In genomic region chr2:113980664-113981063, GRCm38 (mm10) we compare ENCODE assay signal across 10 mouse cellular contexts. TPM values are rescaled to one million over a fixed set of nuclear protein-coding genes. Genes with fewer than 3 reads are reported as not detected.
DNase-seq lines count a peak whose midpoint lies in the region; ATAC-seq and TF ChIP-seq lines count a peak whose summit lies in the region.
"Had no signal": no experiment of that assay in that cellular context is flagged by ENCODE, and none has a peak within 500 bp of the region (broad histone marks: within the 10 kb centered on the region; RNA-seq: fewer than 3 reads in every experiment).

No protein-coding gene starts in this region.

- H3K4me3 ChIP-seq in limb, embryonic 13.5 days = no peak overlapping the region
- H3K4me3 ChIP-seq in limb, embryonic 10.5 days = no peak overlapping the region
- H3K4me3 ChIP-seq in forebrain, embryonic 14.5 days (ENCODE audit: low read depth, low read length) = no peak overlapping the region
- H3K4me3 ChIP-seq in heart, embryonic 13.5 days = no peak overlapping the region
- H3K4me3 ChIP-seq in midbrain, postnatal 0 days (ENCODE audit: low read depth, low read length) = no peak overlapping the region

- no peak overlapping the region for H3K9ac ChIP-seq in limb, embryonic 13.5 days
- no peak overlapping the region for H3K9ac ChIP-seq in forebrain, embryonic 14.5 days (ENCODE audit: low read length)
- peak overlapping the region; percentile 9; the same call in 1 of the 2 replicates for H3K9ac ChIP-seq in heart, embryonic 13.5 days
- H3K9ac ChIP-seq in midbrain, postnatal 0 days (replicated peaks; ENCODE audit: low read length, poor library complexity, severe bottlenecking) = no peak overlapping the region

- no peak overlapping the region for H3K27ac ChIP-seq in limb, embryonic 13.5 days
- no peak overlapping the region for H3K27ac ChIP-seq in limb, embryonic 10.5 days
- H3K27ac ChIP-seq in forebrain, embryonic 14.5 days (ENCODE audit: low read depth, low read length) = no peak overlapping the region
- H3K27ac ChIP-seq in heart, embryonic 13.5 days (replicated peaks) = peak overlapping the region; percentile 93
- H3K27ac ChIP-seq in midbrain, postnatal 0 days (ENCODE audit: low read depth, low read length) = no peak overlapping the region

- H3K4me1 ChIP-seq in limb, embryonic 13.5 days = no peaks in the 10 kb centered on the region
- no peaks in the 10 kb centered on the region for H3K4me1 ChIP-seq in limb, embryonic 10.5 days
- H3K4me1 ChIP-seq in forebrain, embryonic 14.5 days (ENCODE audit: control insufficient read depth, insufficient read depth, low read length) = no peaks in the 10 kb centered on the region
- peaks cover 40% of the 10 kb centered on the region for H3K4me1 ChIP-seq in heart, embryonic 13.5 days
- H3K4me1 ChIP-seq in midbrain, postnatal 0 days (ENCODE audit: insufficient read depth, low read length) = no peaks in the 10 kb centered on the region

- no peaks in the 10 kb centered on the region for H3K27me3 ChIP-seq in limb, embryonic 13.5 days
- H3K27me3 ChIP-seq in limb, embryonic 10.5 days (ENCODE audit: low read depth, poor library complexity, severe bottlenecking) = no peaks in the 10 kb centered on the region
- H3K27me3 ChIP-seq in forebrain, embryonic 14.5 days (replicated peaks; ENCODE audit: control insufficient read depth, insufficient read depth, low read length) = no peaks in the 10 kb centered on the region
- H3K27me3 ChIP-seq in heart, embryonic 13.5 days (replicated peaks) = no peaks in the 10 kb centered on the region
- no peaks in the 10 kb centered on the region for H3K27me3 ChIP-seq in midbrain, postnatal 0 days (ENCODE audit: insufficient read depth, low read length)

- WGBS in limb, embryonic 13.5 days = 61% methylated on average over 8 of the region's 8 CpGs
- 75% methylated on average over 8 of the region's 8 CpGs for WGBS in limb, embryonic 10.5 days
- WGBS in forebrain, embryonic 14.5 days = 37% methylated on average over 8 of the region's 8 CpGs
- 33% methylated on average over 8 of the region's 8 CpGs for WGBS in heart, embryonic 13.5 days
- WGBS in midbrain, postnatal 0 days = 30% methylated on average over 8 of the region's 8 CpGs

- no peaks in the 10 kb centered on the region for H3K36me3 ChIP-seq in limb, embryonic 13.5 days
- H3K36me3 ChIP-seq in limb, embryonic 10.5 days = no peaks in the 10 kb centered on the region
- H3K36me3 ChIP-seq in forebrain, embryonic 14.5 days (ENCODE audit: control insufficient read depth, insufficient read depth, low read length) = no peaks in the 10 kb centered on the region
- H3K36me3 ChIP-seq in heart, embryonic 13.5 days = no peaks in the 10 kb centered on the region
- H3K36me3 ChIP-seq in midbrain, postnatal 0 days (ENCODE audit: insufficient read depth, low read length) = no peaks in the 10 kb centered on the region

- TF ChIP-seq CTCF in midbrain, postnatal 0 days (IDR thresholded peaks at IDR 0.05) = no peak

- H3K4me2 ChIP-seq in limb, embryonic 13.5 days (replicated peaks) = no peak overlapping the region
- no peak overlapping the region for H3K4me2 ChIP-seq in forebrain, embryonic 14.5 days (ENCODE audit: low read length)
- peak overlapping the region; percentile 37 for H3K4me2 ChIP-seq in heart, embryonic 13.5 days
- H3K4me2 ChIP-seq in midbrain, postnatal 0 days (ENCODE audit: low read depth, low read length, poor library complexity, severe bottlenecking) = no peak overlapping the region

- peak; percentile 87 for ATAC-seq in limb, embryonic 13.5 days (ENCODE audit: low FRiP score, low read depth)
- ATAC-seq in forebrain, embryonic 14.5 days = peak; percentile 72
- peak; percentile 75 for ATAC-seq in heart, embryonic 13.5 days (ENCODE audit: extremely low read depth, insufficient number of reproducible peaks, low FRiP score, low TSS enrichment)
- ATAC-seq in midbrain, postnatal 0 days (ENCODE audit: low FRiP score) = 0 out of 2 replicates have a peak, but pooled peaks have one; percentile 47

- DNase-seq in limb, embryonic 10.5 days (ENCODE audit: low spot score) = no peak
- peak; percentile 32 for DNase-seq in forebrain, embryonic 14.5 days (ENCODE audit: low spot score)
- peak; percentile 65 for DNase-seq in midbrain, postnatal 0 days (ENCODE audit: low spot score)
- no peak for DNase-seq in spleen, postnatal 14 days (ENCODE audit: low spot score in 2 of 2)
- no peak for DNase-seq in frontal cortex, postnatal 10 days (ENCODE audit: low spot score in 2 of 2)
- DNase-seq in thymus, adult 18-20 months = no peak
- DNase-seq: kidney, postnatal 25 days; lung, postnatal 36 days had no signal

- H3K9me3 ChIP-seq in limb, embryonic 13.5 days = no peaks in the 10 kb centered on the region
- no peaks in the 10 kb centered on the region for H3K9me3 ChIP-seq in limb, embryonic 10.5 days (replicated peaks)
- no peaks in the 10 kb centered on the region for H3K9me3 ChIP-seq in forebrain, embryonic 14.5 days (replicated peaks; ENCODE audit: control insufficient read depth, low read length)
- H3K9me3 ChIP-seq in heart, embryonic 13.5 days = no peaks in the 10 kb centered on the region
- H3K9me3 ChIP-seq in midbrain, postnatal 0 days (ENCODE audit: low read length) = no peaks in the 10 kb centered on the region

RNA-seq across cellular contexts. Expression of gene Gjd2, which starts 32.8 kb away (rescaled TPM):
- 0.13 and 0.23 TPM in 2 replicates for polyA plus RNA-seq in limb, embryonic 13.5 days (2015; fragmentation: Nextera tagmentation; extraction: Ambion mirVana)
- not detected in 2 replicates for polyA plus RNA-seq in limb, embryonic 10.5 days (2016; fragmentation: Nextera tagmentation; extraction: Ambion mirVana)
- polyA plus RNA-seq in forebrain, embryonic 14.5 days (2014; fragmentation: Nextera tagmentation; extraction: Ambion mirVana) = 2.9 and 3.0 TPM in 2 replicates
- not detected in 2 replicates for polyA plus RNA-seq in heart, embryonic 13.5 days (2015; fragmentation: Nextera tagmentation; extraction: Ambion mirVana)
- total RNA-seq in midbrain, postnatal 0 days (2014; rRNA removed) = 73.3 TPM in 2 replicates
- 11.1 and 13.2 TPM in 2 replicates for polyA plus RNA-seq in midbrain, postnatal 0 days (2015; fragmentation: Nextera tagmentation; extraction: Ambion mirVana)

Comparison
In these comparisons a context has a peak if more than half of its experiments do, and no peak if none do; other contexts are left out.
1. DNase-seq: peak in forebrain, embryonic 14.5 days (single experiment) and midbrain, postnatal 0 days (single experiment); none in limb, embryonic 10.5 days (single experiment), spleen, postnatal 14 days (0 of 2), frontal cortex, postnatal 10 days (0 of 2) and thymus, adult 18-20 months (0 of 2).
2. Peak in every context shown above with its lines, with median percentiles within 50 percentile points of each other: ATAC-seq.